Mouse (Mus musculus) adrenal gland, adult (tissue): ENCODE measurements around the gene Chd8.
A peak's percentile ranks its signal among the peaks of the same experiment; 100 is the strongest.
"Not testable (repeated sequence)": the region's sequence is repeated elsewhere in the genome, so short reads cannot be mapped to it uniquely, and the experiment has no call there.

Experiments used
- DNase-seq, 2 experiments: peaks; one replicate each; pipeline ENCODE4 v3.0.0; 2022 to 2023; ENCODE audit warnings: low spot score in 1 of 2; ENCODE audit not compliant: inconsistent age in 2 of 2

The Chd8 gene

GRCm38 (mm10) chr14:52257484-52258213, at the start of gene Chd8:
TSS of gene Chd8 (minus strand) at chr14:52257780.
- peak; percentile 99 for DNase-seq

- no peak for DNase-seq
Measured at GRCm38 (mm10) chr14:52306100-52306499, 48.5 kb upstream of the Chd8 start.

GRCm38 (mm10) chr14:52304644-52305271, 47.2 kb upstream of the Chd8 start, which contains the start of gene Mettl3:
TSS of gene Mettl3 (minus strand) at chr14:52305128.
- peak; percentile 93 to 98 for DNase-seq

GRCm38 (mm10) chr14:52303517-52303916, 45.9 kb upstream of the Chd8 start:
- DNase-seq, result not testable (repeated sequence)

- no peak for DNase-seq
Measured at GRCm38 (mm10) chr14:52295558-52296264, 38.1 kb upstream of the Chd8 start.

GRCm38 (mm10) chr14:52284191-52284590, 26.6 kb upstream of the Chd8 start:
- DNase-seq, result no peak

GRCm38 (mm10) chr14:52283629-52284028, 26.0 kb upstream of the Chd8 start:
- DNase-seq, result no peak

GRCm38 (mm10) chr14:52279747-52280120, 22.2 kb upstream of the Chd8 start:
- DNase-seq, result no peak

GRCm38 (mm10) chr14:52278932-52279746, 21.6 kb upstream of the Chd8 start, which contains the start of the genes Tox4 and Rab2b:
TSS of gene Tox4 (plus strand) at chr14:52279146.
TSS of gene Rab2b (minus strand) at chr14:52279545.
- peak; percentile 99 to 100 for DNase-seq

- no peak for DNase-seq
Measured at GRCm38 (mm10) chr14:52277210-52277609, 19.6 kb upstream of the Chd8 start.

- DNase-seq, result peak; percentile 71 to 90
Measured at GRCm38 (mm10) chr14:52272781-52273180, 15.2 kb upstream of the Chd8 start.

- DNase-seq, result peak; percentile 32 to 81
Measured at GRCm38 (mm10) chr14:52256311-52257175, 1.0 kb downstream of the Chd8 start.

- DNase-seq, result peak in 1 of 2 experiments; percentile 45
Measured at GRCm38 (mm10) chr14:52246129-52246528, 11.5 kb downstream of the Chd8 start.

GRCm38 (mm10) chr14:52244690-52245042, 12.9 kb downstream of the Chd8 start:
- no peak for DNase-seq

- peak; percentile 98 to 100 for DNase-seq
Measured at GRCm38 (mm10) chr14:52244041-52244689, 13.4 kb downstream of the Chd8 start.

- DNase-seq, result no peak
Measured at GRCm38 (mm10) chr14:52236216-52236615, 21.4 kb downstream of the Chd8 start.

GRCm38 (mm10) chr14:52235165-52235564, 22.4 kb downstream of the Chd8 start:
- peak; percentile 73 to 85 for DNase-seq

- DNase-seq, result no peak
Measured at GRCm38 (mm10) chr14:52232249-52232648, 25.3 kb downstream of the Chd8 start.

- no peak for DNase-seq
Measured at GRCm38 (mm10) chr14:52225972-52226371, 31.6 kb downstream of the Chd8 start.
